Mouse (Mus musculus): ENCODE measurements around the gene Vsig8. TPM values are rescaled to one million over a fixed set of nuclear protein-coding genes. Genes with fewer than 3 reads are reported as not detected.

Gene Vsig8
- polyA plus RNA-seq, 1 experiment from 2014 or later: 7.7 TPM

GRCm38 (mm10) chr1:172530544-172531220 lies 25.1 kb upstream of the Vsig8 start:
- Histone ChIP-seq H3K27ac (replicated peaks) (no peak overlapping the region), H3K4me3 (replicated peaks) (no peak overlapping the region), H3K9ac (no peak overlapping the region), H3K9me3 (replicated peaks) (no peaks in the 10 kb centered on the region), H3K27me3 (peaks cover 11% of the 10 kb centered on the region), H3K4me2 (replicated peaks) (no peak overlapping the region), H3K36me3 (no peaks in the 10 kb centered on the region), H3K4me1 (peaks cover 22% of the 10 kb centered on the region)
- 22% methylated on average over 8 of the region's 8 CpGs for WGBS
- ATAC-seq (ENCODE audit: insufficient number of reproducible peaks, low FRiP score, low TSS enrichment, low read depth): 0 out of 2 replicates have a peak, but pooled peaks have one; percentile 8

GRCm38 (mm10) chr1:172532551-172532950 lies 23.2 kb upstream of the Vsig8 start:
- WGBS: 2% methylated on average over 13 of the region's 13 CpGs
- Histone ChIP-seq H3K9me3 (replicated peaks) (no peaks in the 10 kb centered on the region), H3K36me3 (no peaks in the 10 kb centered on the region), H3K4me3 (replicated peaks) (peak overlapping the region; percentile 28), H3K4me2 (replicated peaks) (peak overlapping the region; percentile 51), H3K27ac (replicated peaks) (no peak overlapping the region), H3K9ac (no peak overlapping the region), H3K4me1 (peaks cover 18% of the 10 kb centered on the region), H3K27me3 (peaks cover 8% of the 10 kb centered on the region)
- ATAC-seq (ENCODE audit: insufficient number of reproducible peaks, low FRiP score, low TSS enrichment, low read depth): no peak

DNA sequence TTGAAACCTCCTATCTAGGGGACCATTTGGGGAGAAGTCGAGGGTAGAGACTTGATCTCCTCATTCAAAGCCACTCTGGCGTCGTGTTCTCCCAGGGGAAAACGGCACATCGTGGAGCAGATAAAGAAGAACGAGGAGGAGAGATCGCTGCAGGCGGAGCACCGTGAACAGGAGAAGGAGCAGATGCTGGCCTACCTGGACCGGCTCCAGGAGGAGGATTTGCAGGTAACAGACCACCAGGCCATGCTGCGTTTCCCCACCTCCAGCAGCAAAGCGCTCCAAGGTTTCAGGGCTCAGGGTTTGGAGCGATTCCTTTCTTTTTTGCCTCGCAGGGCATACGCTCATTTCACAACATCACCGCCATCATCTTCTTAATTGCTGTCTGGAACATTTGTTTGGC lies 20.6 kb upstream of the Vsig8 start:
- no peaks in the 10 kb centered on the region for H3K9me3 ChIP-seq (replicated peaks)
- H3K9ac ChIP-seq: no peak overlapping the region
- no peak overlapping the region for H3K4me2 ChIP-seq (replicated peaks)
- WGBS: 83% methylated on average over 16 of the region's 16 CpGs
- H3K27me3 ChIP-seq: peaks cover 7% of the 10 kb centered on the region; the same call in 1 of the 2 replicates
- H3K27ac ChIP-seq (replicated peaks): no peak overlapping the region
- no peaks in the 10 kb centered on the region for H3K36me3 ChIP-seq
- H3K4me3 ChIP-seq (replicated peaks): no peak overlapping the region
- ATAC-seq (ENCODE audit: insufficient number of reproducible peaks, low FRiP score, low TSS enrichment, low read depth): no peak
- peaks cover 23% of the 10 kb centered on the region for H3K4me1 ChIP-seq

GRCm38 (mm10) chr1:172539827-172540226 lies 15.9 kb upstream of the Vsig8 start:
- H3K4me1 ChIP-seq: 0 out of 2 replicates have a peak, but pooled peaks cover 10% of the 10 kb centered on the region
- no peak overlapping the region for H3K27ac ChIP-seq (replicated peaks)
- H3K9ac ChIP-seq: no peak overlapping the region
- no peak; the same call in 1 of the 2 replicates for ATAC-seq (ENCODE audit: insufficient number of reproducible peaks, low FRiP score, low TSS enrichment, low read depth)
- 43% methylated on average over 6 of the region's 6 CpGs for WGBS
- H3K36me3 ChIP-seq: no peaks in the 10 kb centered on the region
- H3K4me2 ChIP-seq (replicated peaks): no peak overlapping the region
- no peak overlapping the region for H3K4me3 ChIP-seq (replicated peaks)
- H3K27me3 ChIP-seq: no peaks in the 10 kb centered on the region
- H3K9me3 ChIP-seq (replicated peaks): no peaks in the 10 kb centered on the region

- ATAC-seq (ENCODE audit: insufficient number of reproducible peaks, low FRiP score, low TSS enrichment, low read depth): no peak
- no peaks in the 10 kb centered on the region for H3K36me3 ChIP-seq
- no peak overlapping the region for H3K27ac ChIP-seq (replicated peaks)
- no peaks in the 10 kb centered on the region for H3K9me3 ChIP-seq (replicated peaks)
- H3K4me1 ChIP-seq: 0 out of 2 replicates have a peak, but pooled peaks cover 10% of the 10 kb centered on the region
- no peak overlapping the region for H3K9ac ChIP-seq
- no peak overlapping the region for H3K4me2 ChIP-seq (replicated peaks)
- H3K27me3 ChIP-seq: no peaks in the 10 kb centered on the region
- no peak overlapping the region for H3K4me3 ChIP-seq (replicated peaks)
- WGBS: 37% methylated on average over 11 of the region's 11 CpGs
Observed at GRCm38 (mm10) chr1:172540283-172540820, 15.4 kb upstream of the Vsig8 start.

DNA sequence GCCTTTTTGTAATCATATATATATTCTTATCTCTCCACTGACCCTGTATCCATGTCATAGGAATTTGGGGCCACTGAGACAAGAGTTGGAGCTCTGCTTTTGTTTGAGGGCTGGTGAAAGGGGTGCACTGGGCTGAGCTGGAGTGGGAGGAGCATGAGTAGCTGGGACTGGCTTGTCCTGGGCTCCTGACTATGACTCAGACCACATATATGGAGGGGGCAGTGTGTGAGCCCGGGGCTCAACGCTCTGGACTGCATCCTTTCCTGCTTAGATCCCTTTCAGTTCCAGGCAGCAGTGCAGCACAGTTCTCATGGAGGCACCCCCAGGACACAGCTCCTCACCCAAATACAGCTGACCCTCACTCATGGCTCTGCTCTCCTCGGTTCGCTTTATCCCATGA lies 9.7 kb upstream of the Vsig8 start:
- ATAC-seq (ENCODE audit: insufficient number of reproducible peaks, low FRiP score, low TSS enrichment, low read depth): no peak
- Histone ChIP-seq H3K36me3 (no peaks in the 10 kb centered on the region), H3K4me1 (peaks cover 13% of the 10 kb centered on the region), H3K27ac (replicated peaks) (no peak overlapping the region), H3K4me3 (replicated peaks) (no peak overlapping the region), H3K9me3 (replicated peaks) (no peaks in the 10 kb centered on the region), H3K27me3 (no peaks in the 10 kb centered on the region), H3K9ac (no peak overlapping the region), H3K4me2 (replicated peaks) (no peak overlapping the region)
- WGBS: 85% methylated on average over 4 of the region's 4 CpGs

DNA sequence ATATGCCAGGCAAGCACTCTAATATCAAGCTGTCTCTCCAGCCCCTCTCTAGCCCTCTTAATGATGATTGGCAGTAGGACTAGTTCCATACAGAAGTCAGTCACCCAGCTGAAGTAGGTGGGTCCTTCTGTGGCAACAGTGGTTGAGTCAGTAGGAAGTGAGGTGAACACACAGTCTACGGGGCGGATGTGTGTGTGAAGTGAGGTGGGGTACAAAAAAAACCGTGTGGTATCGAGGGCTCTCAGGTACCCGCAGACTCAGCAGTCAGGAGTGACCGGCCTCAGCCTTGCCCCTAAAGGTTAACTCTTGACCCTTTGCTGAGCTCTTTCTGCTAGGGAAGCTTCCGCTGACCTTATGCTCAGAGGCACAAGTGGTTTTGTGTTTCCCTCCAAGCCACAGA lies 7.2 kb upstream of the Vsig8 start:
- H3K9ac ChIP-seq: no peak overlapping the region
- no peaks in the 10 kb centered on the region for H3K9me3 ChIP-seq (replicated peaks)
- H3K27me3 ChIP-seq: no peaks in the 10 kb centered on the region
- 28% methylated on average over 7 of the region's 7 CpGs for WGBS
- H3K27ac ChIP-seq (replicated peaks): no peak overlapping the region
- no peak overlapping the region for H3K4me2 ChIP-seq (replicated peaks)
- no peak overlapping the region for H3K4me3 ChIP-seq (replicated peaks)
- no peaks in the 10 kb centered on the region for H3K36me3 ChIP-seq
- ATAC-seq (ENCODE audit: insufficient number of reproducible peaks, low FRiP score, low TSS enrichment, low read depth): no peak
- peaks cover 23% of the 10 kb centered on the region for H3K4me1 ChIP-seq

GRCm38 (mm10) chr1:172549314-172549713 lies 6.4 kb upstream of the Vsig8 start:
- 18% methylated on average over 2 of the region's 2 CpGs for WGBS
- no peak overlapping the region for H3K9ac ChIP-seq
- ATAC-seq (ENCODE audit: insufficient number of reproducible peaks, low FRiP score, low TSS enrichment, low read depth): no peak
- no peak overlapping the region for H3K27ac ChIP-seq (replicated peaks)
- peak overlapping the region; percentile 38; the same call in 1 of the 2 replicates for H3K4me3 ChIP-seq (replicated peaks)
- no peaks in the 10 kb centered on the region for H3K9me3 ChIP-seq (replicated peaks)
- peak overlapping the region; percentile 43 for H3K4me2 ChIP-seq (replicated peaks)
- peaks cover 29% of the 10 kb centered on the region for H3K4me1 ChIP-seq
- no peaks in the 10 kb centered on the region for H3K27me3 ChIP-seq
- no peaks in the 10 kb centered on the region for H3K36me3 ChIP-seq

DNA sequence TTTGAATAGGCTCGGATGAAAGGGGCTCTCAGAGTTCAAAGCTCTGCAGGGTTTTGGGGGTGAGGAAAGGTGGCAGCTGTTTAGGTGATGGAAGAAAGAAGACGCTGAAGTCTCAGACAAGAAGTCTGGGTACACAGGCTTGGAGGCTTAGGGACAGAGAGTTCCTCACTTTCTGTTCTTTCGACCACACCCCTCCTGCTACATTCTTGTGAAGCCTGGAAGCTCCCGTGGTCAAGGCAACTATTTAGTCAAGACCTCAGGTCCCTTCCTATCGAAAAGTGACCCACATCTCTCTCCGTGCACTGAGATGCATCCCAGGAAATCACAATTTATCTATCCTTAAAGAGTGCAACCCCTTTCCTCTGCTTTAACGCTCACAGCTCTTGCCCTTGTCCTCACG lies 6.0 kb upstream of the Vsig8 start:
- Histone ChIP-seq H3K36me3 (no peaks in the 10 kb centered on the region), H3K9ac (no peak overlapping the region), H3K4me3 (replicated peaks) (peak overlapping the region; percentile 38), H3K4me1 (peaks cover 30% of the 10 kb centered on the region), H3K27me3 (no peaks in the 10 kb centered on the region), H3K9me3 (replicated peaks) (no peaks in the 10 kb centered on the region), H3K4me2 (replicated peaks) (peak overlapping the region; percentile 43), H3K27ac (replicated peaks) (no peak overlapping the region)
- ATAC-seq (ENCODE audit: insufficient number of reproducible peaks, low FRiP score, low TSS enrichment, low read depth): no peak
- WGBS: 9% methylated on average over 8 of the region's 8 CpGs

- peak; percentile 76 for ATAC-seq (ENCODE audit: insufficient number of reproducible peaks, low FRiP score, low TSS enrichment, low read depth)
- H3K4me3 ChIP-seq (replicated peaks): peak overlapping the region; percentile 38
- under 1% methylated on average over 8 of the region's 8 CpGs for whole genome bisulfite sequencing
Observed at GRCm38 (mm10) chr1:172550551-172550951, 5.2 kb upstream of the Vsig8 start.

GRCm38 (mm10) chr1:172551009-172551408 lies 4.7 kb upstream of the Vsig8 start:
- Histone ChIP-seq H3K4me1 (peaks cover 30% of the 10 kb centered on the region), H3K4me3 (replicated peaks) (peak overlapping the region; percentile 38), H3K27ac (replicated peaks) (no peak overlapping the region; the same call in 1 of the 2 replicates), H3K9me3 (replicated peaks) (no peaks in the 10 kb centered on the region), H3K4me2 (replicated peaks) (peak overlapping the region; percentile 43; the same call in 1 of the 2 replicates), H3K9ac (no peak overlapping the region), H3K27me3 (no peaks in the 10 kb centered on the region), H3K36me3 (no peaks in the 10 kb centered on the region)
- WGBS: 38% methylated on average over 7 of the region's 7 CpGs
- no peak for ATAC-seq (ENCODE audit: insufficient number of reproducible peaks, low FRiP score, low TSS enrichment, low read depth)

More at GRCm38 (mm10) chr1:172550551-172550951, 5.2 kb upstream of the Vsig8 start:
- Histone ChIP-seq H3K9me3 (replicated peaks) (no peaks in the 10 kb centered on the region), H3K4me2 (replicated peaks) (peak overlapping the region; percentile 43), H3K4me1 (peaks cover 30% of the 10 kb centered on the region), H3K36me3 (no peaks in the 10 kb centered on the region), H3K27me3 (no peaks in the 10 kb centered on the region), H3K9ac (peak overlapping the region; percentile 9; the same call in 1 of the 2 replicates), H3K27ac (replicated peaks) (no peak overlapping the region; the same call in 1 of the 2 replicates)
